Mouse (Mus musculus) ES-Bruce4 (cell line): ENCODE data around the gene Gopc. TPM values are rescaled to one million over a fixed set of nuclear protein-coding genes. Genes with fewer than 3 reads are reported as not detected.

Experiments used
- H3K27ac ChIP-seq: 2 replicates; pipeline ENCODE4 v1.5.1; 2012; ENCODE audit warnings: low read length, inconsistent platforms; ENCODE audit not compliant: insufficient read depth
- H3K27me3 ChIP-seq: 2 replicates; pipeline ENCODE4 v1.6.1; 2012; ENCODE audit warnings: mild to moderate bottlenecking, low read length, inconsistent platforms; ENCODE audit not compliant: control insufficient read depth, poor library complexity, insufficient read depth, severe bottlenecking
- H3K36me3 ChIP-seq: 2 replicates; pipeline ENCODE4 v1.6.1; 2012; ENCODE audit warnings: inconsistent platforms, mild to moderate bottlenecking, low read length, moderate library complexity; ENCODE audit not compliant: control insufficient read depth, poor library complexity, insufficient read depth, severe bottlenecking
- H3K4me1 ChIP-seq: one replicate; pipeline ENCODE4 v1.8.1; 2011; ENCODE audit warnings: low read length; ENCODE audit not compliant: control insufficient read depth, insufficient read depth
- H3K4me3 ChIP-seq: 2 replicates; pipeline ENCODE4 v1.5.1; 2011; ENCODE audit warnings: low read depth, mild to moderate bottlenecking, low read length
- H3K9ac ChIP-seq: 2 replicates; pipeline ENCODE4 v1.6.1; 2012; ENCODE audit warnings: low read depth, mild to moderate bottlenecking, inconsistent platforms; ENCODE audit not compliant: poor library complexity, severe bottlenecking
- H3K9me3 ChIP-seq: replicated peaks from 2 replicates; pipeline ENCODE4 v1.6.1; 2012; ENCODE audit warnings: mild to moderate bottlenecking, low read length, inconsistent platforms; ENCODE audit not compliant: control insufficient read depth, poor library complexity, insufficient read depth, severe bottlenecking
- CTCF ChIP-seq: IDR thresholded peaks from one replicate; pipeline ENCODE4 v1.8.1; 2011; ENCODE audit warnings: low read depth, low read length
- EP300 ChIP-seq: IDR thresholded peaks from 2 replicates; pipeline ENCODE4 v1.6.1; 2011; ENCODE audit warnings: low read depth, low read length; ENCODE audit not compliant: insufficient read depth
- POLR2A ChIP-seq: IDR thresholded peaks from one replicate; pipeline ENCODE4 v1.8.1; 2011; ENCODE audit warnings: low read length; ENCODE audit not compliant: insufficient read depth
- polyA plus RNA-seq: library from polyadenylated mRNA; stranded (reverse); fragments of >200 nt; gene quantifications from 2 replicates; pipeline ENCODE4 v1.2.4, GENCODE M21; 2011; ENCODE audit warnings: low read depth; ENCODE audit not compliant: missing spikeins, insufficient read depth, insufficient read length

Gene Gopc
- polyA plus RNA-seq, 1 experiment: 20.5 TPM

DNA sequence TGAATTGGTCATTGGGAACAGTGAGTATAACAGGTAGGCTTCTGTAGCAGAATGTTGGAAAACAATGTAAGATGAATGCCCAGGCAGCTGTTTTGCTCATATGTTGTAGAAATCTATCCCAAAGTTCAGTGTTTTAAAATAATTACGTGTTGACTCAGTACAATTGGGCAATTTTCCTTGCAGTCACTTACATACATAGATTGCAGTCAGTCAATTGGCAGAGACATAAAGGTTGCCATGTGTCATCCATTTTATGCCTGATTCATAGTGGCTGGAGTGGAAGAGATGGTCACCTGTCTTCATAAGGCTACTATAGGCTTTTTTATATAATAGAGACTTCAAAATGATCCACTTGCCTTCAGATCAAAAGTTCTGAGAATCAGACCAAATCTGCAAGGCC is 38.6 kb upstream of the Gopc start:
- TF ChIP-seq POLR2A (no peak), EP300 (no peak), CTCF (no peak)
- Histone ChIP-seq H3K27ac (no peak overlapping the region), H3K27me3 (no peaks in the 10 kb centered on the region), H3K4me1 (no peaks in the 10 kb centered on the region), H3K9ac (no peak overlapping the region), H3K36me3 (no peaks in the 10 kb centered on the region), H3K4me3 (no peak overlapping the region), H3K9me3 (no peaks in the 10 kb centered on the region)

DNA sequence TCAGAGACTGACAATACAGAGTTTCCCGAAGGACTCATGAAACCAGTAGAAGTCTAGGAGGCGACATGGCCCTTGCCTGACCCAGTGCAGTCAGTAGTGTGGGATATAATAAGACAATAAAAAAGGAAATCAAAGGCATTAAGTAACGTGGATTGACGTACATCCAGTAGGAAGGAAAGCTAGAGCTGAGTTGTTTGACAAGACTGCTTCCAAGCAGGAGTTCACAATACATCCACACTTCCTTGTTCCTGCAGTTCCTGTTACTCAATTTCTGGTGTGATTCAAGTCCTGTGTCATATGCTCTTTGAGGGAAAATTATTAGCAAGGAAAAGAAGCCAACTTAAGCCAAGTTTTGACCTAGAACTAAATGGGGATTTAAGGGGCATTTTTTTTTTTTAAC is 37.5 kb upstream of the Gopc start:
- no peak overlapping the region for H3K4me3 ChIP-seq
- no peaks in the 10 kb centered on the region for H3K4me1 ChIP-seq
- TF ChIP-seq EP300: no peak
- TF ChIP-seq POLR2A: no peak
- no peak for TF ChIP-seq CTCF
- no peaks in the 10 kb centered on the region for H3K36me3 ChIP-seq
- no peaks in the 10 kb centered on the region for H3K27me3 ChIP-seq
- no peaks in the 10 kb centered on the region for H3K9me3 ChIP-seq
- no peak overlapping the region for H3K9ac ChIP-seq
- no peak overlapping the region for H3K27ac ChIP-seq

DNA sequence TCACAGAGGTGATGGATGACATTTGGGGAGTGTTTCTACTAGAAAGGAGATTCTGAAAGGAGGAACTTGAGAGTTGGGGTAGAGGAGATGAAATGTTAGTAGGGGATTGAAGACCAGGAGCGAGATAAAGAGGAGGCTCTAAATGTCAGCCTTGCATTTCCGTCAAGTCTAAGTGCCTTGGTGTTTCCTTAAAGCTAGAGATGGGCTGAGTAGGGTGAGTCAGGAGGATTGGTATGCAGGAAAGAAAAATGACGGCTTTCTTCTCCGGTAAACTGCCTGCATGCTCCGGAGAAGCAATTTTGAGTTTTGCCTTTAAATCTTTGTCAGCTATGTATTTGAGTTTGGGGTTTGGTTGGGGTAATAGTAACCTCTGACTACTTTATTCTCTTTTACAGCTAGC is 37.0 kb upstream of the Gopc start:
- peak overlapping the region; percentile 95 for H3K9ac ChIP-seq
- H3K36me3 ChIP-seq: no peaks in the 10 kb centered on the region
- peak overlapping the region; percentile 99; the same call in 1 of the 2 replicates for H3K4me3 ChIP-seq
- no peaks in the 10 kb centered on the region for H3K4me1 ChIP-seq
- H3K27ac ChIP-seq: no peak overlapping the region
- H3K27me3 ChIP-seq: no peaks in the 10 kb centered on the region
- TF ChIP-seq CTCF: no peak
- no peak for TF ChIP-seq POLR2A
- no peak for TF ChIP-seq EP300
- no peaks in the 10 kb centered on the region for H3K9me3 ChIP-seq

DNA sequence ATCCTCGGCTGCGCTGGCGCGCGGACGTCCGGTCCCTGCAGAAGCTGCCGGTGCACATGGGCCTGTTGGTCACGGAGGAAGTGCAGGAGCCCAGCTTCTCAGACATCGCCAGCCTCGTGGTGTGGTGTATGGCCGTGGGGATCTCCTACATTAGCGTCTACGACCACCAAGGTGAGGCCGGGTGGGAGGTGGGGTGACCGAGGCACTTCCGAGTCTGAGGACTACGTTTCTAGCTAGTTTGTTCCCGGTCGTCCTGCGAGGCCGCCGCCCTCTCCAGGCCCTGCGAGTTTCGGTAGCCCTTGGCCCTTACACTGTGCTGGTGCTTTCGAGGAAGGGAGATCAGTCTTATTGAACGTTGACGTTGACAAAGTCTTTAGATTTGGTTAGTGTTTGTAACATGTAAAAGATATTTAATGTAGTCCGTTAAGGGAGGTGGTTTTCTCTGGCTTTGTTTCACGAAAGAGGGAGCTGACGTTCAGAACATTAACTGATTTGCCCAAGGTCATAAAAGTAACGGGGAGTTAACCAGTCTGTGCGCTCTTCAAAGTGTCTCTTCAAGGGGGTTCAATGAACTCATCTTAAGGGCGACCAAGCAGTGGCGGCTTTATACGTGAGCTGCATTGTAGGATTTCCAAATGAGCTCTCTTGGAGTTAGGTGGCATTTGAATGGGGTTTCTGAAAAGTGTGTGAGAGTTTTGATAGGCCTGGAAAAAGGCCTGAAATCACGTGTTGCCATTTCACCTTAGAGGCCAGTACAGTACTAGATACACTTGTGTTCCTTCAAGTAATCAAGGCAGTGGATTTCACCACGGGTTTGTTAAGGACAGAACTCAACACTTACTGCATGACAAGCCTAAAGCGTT is 36.3 kb upstream of the Gopc start:
- no peak overlapping the region for H3K27ac ChIP-seq
- no peaks in the 10 kb centered on the region for H3K9me3 ChIP-seq
- no peaks in the 10 kb centered on the region for H3K4me1 ChIP-seq
- peak overlapping the region; percentile 95 for H3K9ac ChIP-seq
- no peaks in the 10 kb centered on the region for H3K36me3 ChIP-seq
- peak overlapping the region; percentile 99 for H3K4me3 ChIP-seq
- H3K27me3 ChIP-seq: no peaks in the 10 kb centered on the region
- no peak for TF ChIP-seq EP300
- TF ChIP-seq CTCF: no peak
- no peak for TF ChIP-seq POLR2A

DNA sequence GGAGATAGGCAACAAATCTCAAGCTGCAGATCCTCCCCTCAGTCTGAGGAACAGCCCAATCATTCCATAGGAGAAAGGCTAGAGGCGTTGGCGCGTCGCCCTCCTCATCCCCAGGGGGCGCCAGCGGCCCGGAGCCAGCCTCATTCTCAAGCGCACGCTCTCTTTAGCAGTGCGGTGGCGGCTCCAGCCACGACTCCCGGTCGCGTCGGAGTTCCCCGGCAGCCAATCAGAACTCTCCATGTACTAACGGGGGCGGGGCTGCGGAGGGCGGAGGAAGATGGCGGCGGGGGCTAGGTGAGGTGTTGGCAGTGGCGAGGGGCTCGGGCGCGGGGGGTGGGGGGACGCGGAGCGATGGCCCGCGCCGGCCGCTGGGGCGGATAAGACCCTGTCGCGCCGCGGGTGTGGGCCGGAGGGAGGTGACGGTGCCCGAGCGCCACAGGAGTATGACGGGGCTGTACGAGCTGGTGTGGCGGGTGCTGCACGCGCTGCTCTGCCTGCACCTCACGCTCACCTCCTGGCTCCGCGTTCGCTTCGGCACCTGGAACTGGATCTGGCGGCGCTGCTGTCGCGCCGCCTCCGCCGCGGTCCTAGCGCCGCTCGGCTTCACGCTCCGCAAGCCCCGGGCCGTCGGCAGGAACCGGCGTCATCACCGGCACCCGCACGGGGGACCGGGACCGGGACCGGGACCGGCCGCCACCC is 35.5 kb upstream of the Gopc start, which contains the start of gene Nus1:
TSS of gene Nus1 (plus strand) at position 249 of the 699 bp plus-strand sequence.
- H3K9me3 ChIP-seq: no peaks in the 10 kb centered on the region
- peak within 1 kb of the TSS; percentile 99 for H3K4me3 ChIP-seq
- no peaks in the 10 kb centered on the region for H3K4me1 ChIP-seq
- no peaks in the 10 kb centered on the region for H3K27me3 ChIP-seq
- H3K36me3 ChIP-seq: no peaks in the 10 kb centered on the region
- peak within 1 kb of the TSS; percentile 95 for H3K9ac ChIP-seq
- TF ChIP-seq POLR2A: peak; percentile 41
- no peak for TF ChIP-seq EP300
- peak; percentile 76 for TF ChIP-seq CTCF
- no peak within 1 kb of the TSS for H3K27ac ChIP-seq

DNA sequence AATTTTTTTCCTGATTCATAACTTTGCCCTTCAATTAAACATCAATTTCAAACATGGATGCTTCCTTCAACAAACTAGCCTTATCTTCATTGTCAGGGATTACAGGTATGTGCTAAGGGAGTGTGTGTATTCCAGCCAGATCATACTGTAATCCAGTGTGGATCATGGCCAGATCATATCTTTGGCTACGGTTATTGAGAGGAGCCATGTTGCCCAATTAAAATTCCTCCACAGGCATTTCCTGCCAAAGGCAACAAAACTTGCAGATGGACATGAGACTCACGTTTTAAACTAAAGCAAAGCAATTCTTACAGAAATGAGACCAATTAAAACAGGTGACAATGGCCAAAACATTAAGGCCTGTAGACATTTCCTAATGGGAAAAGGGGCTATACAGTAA is 34.5 kb upstream of the Gopc start:
- no peak overlapping the region for H3K4me3 ChIP-seq
- H3K9ac ChIP-seq: peak overlapping the region; percentile 69
- TF ChIP-seq POLR2A: no peak
- TF ChIP-seq EP300: no peak
- H3K4me1 ChIP-seq: no peaks in the 10 kb centered on the region
- H3K9me3 ChIP-seq: no peaks in the 10 kb centered on the region
- no peaks in the 10 kb centered on the region for H3K27me3 ChIP-seq
- no peak overlapping the region for H3K27ac ChIP-seq
- H3K36me3 ChIP-seq: no peaks in the 10 kb centered on the region
